Mouse (Mus musculus) heart, embryonic 14.5 days (tissue): Measurements from ENCODE around the gene Idh2. TPM values are rescaled to one million over a fixed set of nuclear protein-coding genes. Genes with fewer than 3 reads are reported as not detected.

Experiments used
- ATAC-seq: fragments of 200-750 bp; cut with Nextera tagmentation; 2 replicates; pipeline ENCODE4 v1.8.0; 2017; ENCODE audit warnings: low read depth, moderate TSS enrichment; ENCODE audit not compliant: insufficient number of reproducible peaks, insufficient read depth, low FRiP score
- H3K27ac ChIP-seq, 2 experiments: fragments of 200-500 bp in 1 of 2; fragments of 300-500 bp in 1 of 2; sonication (generic) in 1 of 2; replicated peaks in 1 of 2; 2 replicates each; pipeline ENCODE4 v1.5.1; 2012 to 2014; ENCODE audit warnings: low read depth in 2 of 2, low read length in 2 of 2, control low read depth in 1 of 2, mild to moderate bottlenecking in 1 of 2, mixed read lengths in 1 of 2; ENCODE audit not compliant: control insufficient read depth in 1 of 2, insufficient read depth in 1 of 2
- H3K27me3 ChIP-seq: fragments of 300-500 bp; sonication (generic); 2 replicates; pipeline ENCODE4 v1.6.1; 2014; ENCODE audit warnings: mild to moderate bottlenecking, low read length, control low read depth; ENCODE audit not compliant: control insufficient read depth, insufficient read depth
- H3K36me3 ChIP-seq: fragments of 300-500 bp; sonication (generic); 2 replicates; pipeline ENCODE4 v1.6.1; 2014; ENCODE audit warnings: mild to moderate bottlenecking, control low read depth, low read length, mixed read lengths; ENCODE audit not compliant: control insufficient read depth, insufficient read depth
- H3K4me1 ChIP-seq, 2 experiments: fragments of 200-500 bp in 1 of 2; fragments of 300-500 bp in 1 of 2; sonication (generic) in 1 of 2; 2 replicates each; pipeline ENCODE4 v1.6.1; 2012 to 2014; ENCODE audit warnings: low read length in 2 of 2, control low read depth in 1 of 2, mixed read lengths in 1 of 2; ENCODE audit not compliant: control insufficient read depth in 2 of 2, insufficient read depth in 2 of 2
- H3K4me2 ChIP-seq: fragments of 300-500 bp; sonication (generic); 2 replicates; pipeline ENCODE4 v1.6.1; 2014; ENCODE audit warnings: mild to moderate bottlenecking, low read length
- H3K4me3 ChIP-seq, 2 experiments: fragments of 200-500 bp in 1 of 2; fragments of 300-500 bp in 1 of 2; sonication (generic) in 1 of 2; 2 replicates each; pipeline ENCODE4 v1.5.1; 2012 to 2014; ENCODE audit warnings: low read length in 2 of 2, mild to moderate bottlenecking in 2 of 2, control low read depth in 1 of 2, low read depth in 1 of 2, moderate library complexity in 1 of 2; ENCODE audit not compliant: control insufficient read depth in 1 of 2, insufficient read depth in 1 of 2
- H3K9ac ChIP-seq: fragments of 300-500 bp; sonication (generic); 2 replicates; pipeline ENCODE4 v1.6.1; 2014; ENCODE audit warnings: mild to moderate bottlenecking, low read length
- H3K9me3 ChIP-seq: fragments of 300-500 bp; sonication (generic); 2 replicates; pipeline ENCODE4 v1.6.1; 2016; ENCODE audit warnings: low read length, control low read depth; ENCODE audit not compliant: control insufficient read depth
- WGBS: fragments of 180-500 bp; shearing (Covaris S2); extraction: QIAGEN DNeasy Blood & Tissue Kit; methylation state at CpG from one replicate; pipeline ENCODE4 v1.1.7; 2014; 5-methylcytosine and 5-hydroxymethylcytosine counted together
- polyA plus RNA-seq: library from polyadenylated mRNA; unstranded; fragments of >200 nt; fragmentation: Nextera tagmentation; extraction: Ambion mirVana; gene quantifications from 2 replicates; pipeline ENCODE4 v1.2.1, GENCODE M21; 2014

The Idh2 gene
- polyA plus RNA-seq, 1 experiment from 2014 or later: 2,473 TPM

- peaks cover 19 to 34% of the 10 kb centered on the region in 2 experiments for H3K4me1 ChIP-seq
- H3K4me2 ChIP-seq: no peak overlapping the region
- H3K36me3 ChIP-seq: no peaks in the 10 kb centered on the region
- H3K27ac ChIP-seq: no peak overlapping the region
- H3K9me3 ChIP-seq: no peaks in the 10 kb centered on the region
- no peaks in the 10 kb centered on the region for H3K27me3 ChIP-seq
- H3K4me3 ChIP-seq: no peak overlapping the region
- WGBS: 58% methylated on average over 4 of the region's 4 CpGs
- no peak for ATAC-seq
- H3K9ac ChIP-seq: no peak overlapping the region
Measured at GRCm38 (mm10) chr7:80123115-80123514, 7.9 kb upstream of the Idh2 start.

- no peak overlapping the region for H3K4me3 ChIP-seq
- H3K36me3 ChIP-seq: no peaks in the 10 kb centered on the region
- ATAC-seq: peak; percentile 87
- peak overlapping the region; percentile 88 to 95 for H3K27ac ChIP-seq
- H3K27me3 ChIP-seq: no peaks in the 10 kb centered on the region
- WGBS: 23% methylated on average over 5 of the region's 5 CpGs
- H3K9me3 ChIP-seq: no peaks in the 10 kb centered on the region
- H3K4me1 ChIP-seq: peaks cover 27 to 43% of the 10 kb centered on the region in 2 experiments
- no peak overlapping the region for H3K4me2 ChIP-seq
- no peak overlapping the region for H3K9ac ChIP-seq
Measured at GRCm38 (mm10) chr7:80121083-80121482, 5.9 kb upstream of the Idh2 start.

GRCm38 (mm10) chr7:80119198-80119597 is 4.0 kb upstream of the Idh2 start:
- 8% methylated on average over 4 of the region's 4 CpGs for WGBS
- no peak overlapping the region for H3K4me3 ChIP-seq
- no peaks in the 10 kb centered on the region for H3K9me3 ChIP-seq
- peak; percentile 17; the same call in 1 of the 2 replicates for ATAC-seq
- peak overlapping the region; percentile 95 to 98 for H3K27ac ChIP-seq
- H3K9ac ChIP-seq: peak overlapping the region; percentile 62
- peaks cover 28 to 48% of the 10 kb centered on the region in 2 experiments for H3K4me1 ChIP-seq
- H3K36me3 ChIP-seq: no peaks in the 10 kb centered on the region
- peak overlapping the region; percentile 49 for H3K4me2 ChIP-seq
- H3K27me3 ChIP-seq: no peaks in the 10 kb centered on the region

GRCm38 (mm10) chr7:80116158-80116557 is 966 bp upstream of the Idh2 start:
- Histone ChIP-seq H3K4me1 (peaks cover 40 to 66% of the 10 kb centered on the region in 2 experiments), H3K9ac (peak overlapping the region; percentile 100), H3K27ac (peak overlapping the region; percentile 42 to 100), H3K4me2 (peak overlapping the region; percentile 96), H3K9me3 (no peaks in the 10 kb centered on the region), H3K4me3 (peak overlapping the region in 1 of 2 experiments; percentile 99; a peak in 3 of 4 replicates), H3K36me3 (peaks cover 7% of the 10 kb centered on the region), H3K27me3 (no peaks in the 10 kb centered on the region)
- 51% methylated on average over 2 of the region's 2 CpGs for WGBS
- no peak for ATAC-seq

- ATAC-seq: peak; percentile 76
- WGBS: under 1% methylated on average over 48 of the region's 52 CpGs
Measured at GRCm38 (mm10) chr7:80114451-80115223, 555 bp downstream of the Idh2 start.

GRCm38 (mm10) chr7:80113989-80114388 is 1.2 kb downstream of the Idh2 start:
- Histone ChIP-seq H3K27me3 (no peaks in the 10 kb centered on the region), H3K4me3 (peak overlapping the region; percentile 67 to 99), H3K9ac (peak overlapping the region; percentile 100), H3K4me2 (peak overlapping the region; percentile 96), H3K9me3 (no peaks in the 10 kb centered on the region), H3K36me3 (peaks cover 29% of the 10 kb centered on the region), H3K27ac (peak overlapping the region; percentile 98 to 100), H3K4me1 (peaks cover 31 to 64% of the 10 kb centered on the region in 2 experiments)
- WGBS: 5% methylated on average over 10 of the region's 10 CpGs
- ATAC-seq: no peak

More at GRCm38 (mm10) chr7:80114451-80115223, 555 bp downstream of the Idh2 start:
- Histone ChIP-seq H3K4me3 (peak overlapping the region; percentile 67 to 99), H3K27ac (peak overlapping the region; percentile 98 to 100), H3K4me1 (peaks cover 35 to 64% of the 10 kb centered on the region in 2 experiments), H3K4me2 (peak overlapping the region; percentile 96), H3K9me3 (no peaks in the 10 kb centered on the region), H3K36me3 (peaks cover 22% of the 10 kb centered on the region), H3K27me3 (no peaks in the 10 kb centered on the region), H3K9ac (peak overlapping the region; percentile 100)

GRCm38 (mm10) chr7:80111066-80112045 is 3.8 kb downstream of the Idh2 start:
- H3K4me3 ChIP-seq: peak overlapping the region in 1 of 2 experiments; percentile 99; a peak in 2 of 4 replicates
- H3K9me3 ChIP-seq: peaks cover 7% of the 10 kb centered on the region; the same call in 1 of the 2 replicates
- no peaks in the 10 kb centered on the region for H3K27me3 ChIP-seq
- 43% methylated on average over 9 of the region's 9 CpGs for WGBS
- peaks cover 22 to 64% of the 10 kb centered on the region in 2 experiments for H3K4me1 ChIP-seq
- ATAC-seq: no peak
- peak overlapping the region; percentile 78 to 100 for H3K27ac ChIP-seq
- H3K4me2 ChIP-seq: peak overlapping the region; percentile 96
- peak overlapping the region; percentile 100 for H3K9ac ChIP-seq
- H3K36me3 ChIP-seq: peaks cover 54% of the 10 kb centered on the region
